Mouse (Mus musculus): ENCODE data around the gene Eif4a1.

DNA sequence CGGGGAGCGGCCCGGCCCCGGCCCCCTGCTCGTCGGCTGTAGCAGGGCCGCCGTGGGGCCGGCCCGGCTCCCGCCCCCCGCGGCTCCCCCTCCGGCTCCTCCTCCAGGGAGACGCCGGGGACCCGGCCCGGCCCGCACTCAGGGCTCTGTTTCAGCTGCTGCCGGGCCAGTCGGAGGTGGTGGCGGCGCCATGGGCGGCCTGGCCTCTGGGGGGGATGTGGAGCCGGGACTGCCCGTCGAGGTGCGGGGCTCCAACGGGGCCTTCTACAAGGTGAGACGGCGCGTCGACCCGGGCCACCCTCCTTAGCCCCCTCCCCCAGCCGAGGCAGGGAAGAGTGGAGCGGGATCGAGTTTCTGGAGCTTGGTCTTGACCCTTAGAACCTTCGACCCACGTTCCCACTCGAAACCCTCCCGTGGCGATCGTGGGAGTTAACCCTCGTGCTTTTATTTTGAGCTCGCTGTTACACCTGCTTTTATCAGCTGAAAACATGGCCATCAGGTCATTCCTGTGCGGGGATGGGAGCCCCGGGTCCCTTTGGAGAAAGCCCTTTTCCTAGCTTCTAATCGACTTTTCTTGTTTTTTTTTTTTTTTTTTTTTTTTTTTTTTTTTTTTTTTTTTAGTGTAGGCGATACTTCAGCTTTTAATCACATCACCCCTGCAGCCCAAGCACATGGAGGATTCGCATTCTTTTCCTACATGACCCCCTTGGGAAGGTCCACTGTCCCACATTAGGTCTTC is 38.9 kb downstream of the Eif4a1 start:
- no peak for TF ChIP-seq MAFK (IDR thresholded peaks at IDR 0.05; ENCODE audit: insufficient replicate concordance, low read length)
- no peak for TF ChIP-seq HCFC1 (IDR thresholded peaks at IDR 0.05; ENCODE audit: low read depth, low read length)
- no peak for TF ChIP-seq CTCF (conservative IDR thresholded peaks at IDR 0.05 in 1 of 2, IDR thresholded peaks at IDR 0.05 in 1 of 2; ENCODE audit: low read depth in 2 of 2, low read length in 2 of 2)
- TF ChIP-seq MAX (IDR thresholded peaks at IDR 0.05; ENCODE audit: low read length), result no peak
- TF ChIP-seq MAZ (IDR thresholded peaks at IDR 0.05; ENCODE audit: low read depth, low read length), result no peak
- no peak for TF ChIP-seq RAD21 (IDR thresholded peaks at IDR 0.05; ENCODE audit: low read depth, low read length)
- TF ChIP-seq POLR2A (IDR thresholded peaks at IDR 0.05; ENCODE audit: low read depth, low read length), result no peak
- TF ChIP-seq ZC3H11A (IDR thresholded peaks at IDR 0.05; ENCODE audit: low read depth, low read length), result no peak
- TF ChIP-seq ZKSCAN1 (IDR thresholded peaks at IDR 0.05; ENCODE audit: borderline replicate concordance, low read depth, low read length), result no peak
- TF ChIP-seq MXI1 (IDR thresholded peaks at IDR 0.05; ENCODE audit: low read depth, low read length), result no peak

All from CH12.LX (cell line).